Mouse (Mus musculus): ENCODE data around the gene Il6.
"Not testable (repeated sequence)": the region's sequence is repeated elsewhere in the genome, so short reads cannot be mapped to it uniquely, and the experiment has no call there.

DNA sequence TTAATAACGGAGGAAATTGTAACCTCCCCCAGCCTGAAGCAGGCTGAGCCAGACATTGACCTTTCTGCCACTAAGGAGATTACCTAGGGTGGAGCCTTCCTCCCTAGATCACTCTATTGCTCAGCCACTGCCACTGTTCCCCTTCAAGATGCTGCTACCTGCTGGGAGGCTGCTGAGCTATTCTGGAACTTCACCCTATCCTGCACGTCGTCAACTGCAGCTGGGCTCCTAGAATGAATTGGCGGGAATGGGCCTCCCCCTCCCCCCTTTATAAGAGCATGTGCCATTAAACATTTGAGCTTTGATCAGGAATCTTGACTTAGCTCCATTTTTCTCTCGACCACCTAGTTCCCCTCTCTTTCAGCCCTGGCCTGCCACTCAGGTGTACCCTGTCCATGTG, 46.7 kb downstream of the Il6 start:
- TF ChIP-seq POLR2A (IDR thresholded peaks at IDR 0.05; ENCODE audit: low read depth, low read length); CTCF (IDR thresholded peaks at IDR 0.05; ENCODE audit: borderline replicate concordance, insufficient read depth, low read length): not testable (repeated sequence)

Data from embryonic fibroblast, embryonic 13.5 days (primary cell).